Mouse (Mus musculus): Measurements from ENCODE around the gene Fgfr2. TPM values are rescaled to one million over a fixed set of nuclear protein-coding genes. Genes with fewer than 3 reads are reported as not detected.

Fgfr2 gene
- polyA plus RNA-seq, 1 experiment = 114 TPM

- 51% methylated on average over 6 of the region's 6 CpGs for WGBS
- no peak for TF ChIP-seq POLR2A (IDR thresholded peaks at IDR 0.05; ENCODE audit: borderline replicate concordance, extremely low read depth, low read depth, low read length)
- no peak for TF ChIP-seq CTCF (IDR thresholded peaks at IDR 0.05; ENCODE audit: insufficient read depth, low read length)
- no peak for DNase-seq
- H3K4me1 ChIP-seq (ENCODE audit: control insufficient read depth, insufficient read depth, low read length) = no peaks in the 10 kb centered on the region
- no peak overlapping the region for H3K4me3 ChIP-seq (replicated peaks; ENCODE audit: extremely low read depth, low read depth, low read length)
Measured at GRCm38 (mm10) chr7:130119466-130119865, 3003.7 kb downstream of the Fgfr2 start.

- H3K4me1 ChIP-seq (ENCODE audit: control insufficient read depth, insufficient read depth, low read length) = no peaks in the 10 kb centered on the region
- WGBS = 55% methylated on average over 4 of the region's 4 CpGs
- H3K4me3 ChIP-seq (replicated peaks; ENCODE audit: extremely low read depth, low read depth, low read length) = no peak overlapping the region
- TF ChIP-seq POLR2A (IDR thresholded peaks at IDR 0.05; ENCODE audit: borderline replicate concordance, extremely low read depth, low read depth, low read length) (no peak), CTCF (IDR thresholded peaks at IDR 0.05; ENCODE audit: insufficient read depth, low read length) (no peak)
- no peak for DNase-seq
Measured at GRCm38 (mm10) chr7:130118726-130119125, 3004.4 kb downstream of the Fgfr2 start.

GRCm38 (mm10) chr7:130117466-130118123 is 3005.6 kb downstream of the Fgfr2 start:
- no peak for TF ChIP-seq POLR2A (IDR thresholded peaks at IDR 0.05; ENCODE audit: borderline replicate concordance, extremely low read depth, low read depth, low read length)
- TF ChIP-seq CTCF (IDR thresholded peaks at IDR 0.05; ENCODE audit: insufficient read depth, low read length) = no peak
- no peak for DNase-seq
- 42% methylated on average over 4 of the region's 4 CpGs for WGBS
- H3K4me3 ChIP-seq (replicated peaks; ENCODE audit: extremely low read depth, low read depth, low read length) = no peak overlapping the region
- no peaks in the 10 kb centered on the region for H3K4me1 ChIP-seq (ENCODE audit: control insufficient read depth, insufficient read depth, low read length)

- H3K4me1 ChIP-seq (ENCODE audit: control insufficient read depth, insufficient read depth, low read length) = no peaks in the 10 kb centered on the region
- H3K4me3 ChIP-seq (replicated peaks; ENCODE audit: extremely low read depth, low read depth, low read length) = no peak overlapping the region
- 38% methylated on average over 4 of the region's 4 CpGs for WGBS
- TF ChIP-seq CTCF (IDR thresholded peaks at IDR 0.05; ENCODE audit: insufficient read depth, low read length) = no peak
- TF ChIP-seq POLR2A (IDR thresholded peaks at IDR 0.05; ENCODE audit: borderline replicate concordance, extremely low read depth, low read depth, low read length) = no peak
- DNase-seq = no peak
Measured at GRCm38 (mm10) chr7:130114436-130114835, 3008.7 kb downstream of the Fgfr2 start.

Other genes with a start within 250 kb of the Fgfr2 start
- 5.4 and 10.2 TPM in 2 replicates for gene Zranb1, start 192.2 kb downstream of the Fgfr2 start, polyA plus RNA-seq (2012; rRNA removed)
- gene Ctbp2, start 1.0 kb upstream of the Fgfr2 start, polyA plus RNA-seq (2012; rRNA removed) = 65.2 and 65.8 TPM in 2 replicates